Mouse (Mus musculus): Measurements from ENCODE around the gene Gm37240. TPM values are rescaled to one million over a fixed set of nuclear protein-coding genes. Genes with fewer than 3 reads are reported as not detected.

Gm37240 gene
- total RNA-seq, 1 experiment, result 1.2 TPM

DNA sequence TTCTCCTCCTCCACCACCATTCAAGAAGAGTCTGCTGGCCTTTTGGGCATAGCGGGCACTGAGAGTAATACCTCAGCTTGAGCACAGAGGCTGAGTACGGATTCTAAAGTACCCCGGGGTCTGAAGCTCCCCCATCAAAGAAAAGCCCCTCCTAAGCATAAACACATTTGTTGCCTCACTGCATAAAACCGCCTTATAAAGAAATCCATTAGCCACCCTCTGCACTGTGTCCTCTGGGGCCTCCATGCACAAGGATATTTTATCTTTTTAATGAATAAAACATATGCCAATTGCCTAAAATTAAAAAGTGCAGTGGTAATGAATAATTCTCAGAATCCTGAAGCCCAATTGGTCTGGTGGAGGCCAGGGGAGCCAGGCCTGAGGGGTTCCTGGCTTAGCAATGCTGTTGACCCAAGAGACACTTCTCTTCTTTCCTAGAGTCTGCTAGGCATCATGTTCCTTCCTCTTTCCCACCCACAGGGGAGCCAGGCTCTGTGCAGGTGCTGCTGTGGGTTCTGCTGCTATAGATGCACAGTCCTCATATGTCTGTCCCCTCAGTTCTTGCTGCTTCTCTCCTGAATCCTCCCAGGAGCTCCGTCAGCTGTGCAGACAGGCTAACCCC lies 463.8 kb downstream of the Gm37240 start:
- no peak overlapping the region for H3K9ac ChIP-seq (ENCODE audit: insufficient read depth, low read depth, low read length, poor library complexity, severe bottlenecking)
- no peak for DNase-seq (ENCODE audit: low read depth, low spot score)
- H3K4me1 ChIP-seq (ENCODE audit: control insufficient read depth in 2 of 2, insufficient read depth in 2 of 2, low read length in 2 of 2, poor library complexity in 1 of 2), result no peaks in the 10 kb centered on the region
- no peak for TF ChIP-seq HCFC1 (IDR thresholded peaks at IDR 0.05; ENCODE audit: borderline replicate concordance, insufficient read depth, low read length)
- no peak for TF ChIP-seq MAFK (IDR thresholded peaks at IDR 0.05; ENCODE audit: insufficient read depth, low read depth, low read length)
- TF ChIP-seq ZC3H11A (IDR thresholded peaks at IDR 0.05; ENCODE audit: borderline replicate concordance, low read depth, low read length), result no peak
- TF ChIP-seq ZNF384 (IDR thresholded peaks at IDR 0.05; ENCODE audit: low read depth, low read length), result no peak
- TF ChIP-seq CHD2 (IDR thresholded peaks at IDR 0.05; ENCODE audit: low read depth, low read length), result no peak
- H3K4me3 ChIP-seq (ENCODE audit: insufficient read depth in 1 of 2, low read depth in 1 of 2, low read length in 2 of 2, poor library complexity in 1 of 2, severe bottlenecking in 1 of 2), result no peak overlapping the region
- no peaks in the 10 kb centered on the region for H3K36me3 ChIP-seq (ENCODE audit: control insufficient read depth, insufficient read depth, low read length, poor library complexity, severe bottlenecking)
- H3K27ac ChIP-seq (ENCODE audit: insufficient read depth, low read depth, low read length, poor library complexity, severe bottlenecking), result no peak overlapping the region
- no peaks in the 10 kb centered on the region for H3K9me3 ChIP-seq (ENCODE audit: control insufficient read depth, insufficient read depth, low read depth, low read length)
- in situ Hi-C loops (cut with MboI; ENCODE audit: low sequenced_read_pairs in 2 of 2, unreplicated experiment in 2 of 2), result no loop called here

DNA sequence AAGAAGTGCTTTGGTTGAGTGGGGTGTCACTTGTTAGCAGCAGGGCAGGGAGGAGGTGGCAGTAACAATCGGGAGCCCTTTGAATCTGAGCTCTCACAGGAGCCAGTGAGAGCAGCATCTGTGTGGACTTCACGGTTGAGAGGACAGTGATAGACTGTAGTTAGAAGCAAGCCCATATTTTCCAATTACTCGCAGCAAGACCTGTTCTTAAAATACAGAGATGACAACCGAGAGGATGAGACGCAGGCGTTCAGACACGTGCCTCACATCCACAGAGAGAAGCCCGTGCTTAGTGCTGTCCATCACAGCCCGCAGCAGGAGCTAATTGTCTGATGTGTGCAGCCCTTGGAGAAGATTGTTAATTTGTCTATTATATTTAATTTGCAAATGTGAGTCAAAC lies 465.9 kb downstream of the Gm37240 start:
- no peaks in the 10 kb centered on the region for H3K4me1 ChIP-seq (ENCODE audit: control insufficient read depth in 2 of 2, insufficient read depth in 2 of 2, low read length in 2 of 2, poor library complexity in 1 of 2)
- TF ChIP-seq MAFK (IDR thresholded peaks at IDR 0.05; ENCODE audit: insufficient read depth, low read depth, low read length), result no peak
- no peak for TF ChIP-seq ZNF384 (IDR thresholded peaks at IDR 0.05; ENCODE audit: low read depth, low read length)
- no peak for TF ChIP-seq HCFC1 (IDR thresholded peaks at IDR 0.05; ENCODE audit: borderline replicate concordance, insufficient read depth, low read length)
- no peak for TF ChIP-seq ZC3H11A (IDR thresholded peaks at IDR 0.05; ENCODE audit: borderline replicate concordance, low read depth, low read length)
- TF ChIP-seq CHD2 (IDR thresholded peaks at IDR 0.05; ENCODE audit: low read depth, low read length), result no peak
- H3K4me3 ChIP-seq (ENCODE audit: insufficient read depth in 1 of 2, low read depth in 1 of 2, low read length in 2 of 2, poor library complexity in 1 of 2, severe bottlenecking in 1 of 2), result no peak overlapping the region
- no peaks in the 10 kb centered on the region for H3K36me3 ChIP-seq (ENCODE audit: control insufficient read depth, insufficient read depth, low read length, poor library complexity, severe bottlenecking)
- in situ Hi-C loops (cut with MboI; ENCODE audit: low sequenced_read_pairs in 2 of 2, unreplicated experiment in 2 of 2), result no loop called here
- no peak overlapping the region for H3K27ac ChIP-seq (ENCODE audit: insufficient read depth, low read depth, low read length, poor library complexity, severe bottlenecking)
- no peak overlapping the region for H3K9ac ChIP-seq (ENCODE audit: insufficient read depth, low read depth, low read length, poor library complexity, severe bottlenecking)
- H3K9me3 ChIP-seq (ENCODE audit: control insufficient read depth, insufficient read depth, low read depth, low read length), result no peaks in the 10 kb centered on the region
- no peak for DNase-seq (ENCODE audit: low read depth, low spot score)

GRCm38 (mm10) chr3:85417663-85418062 lies 469.7 kb downstream of the Gm37240 start:
- Histone ChIP-seq H3K36me3 (ENCODE audit: control insufficient read depth, insufficient read depth, low read length, poor library complexity, severe bottlenecking) (no peaks in the 10 kb centered on the region), H3K27ac (ENCODE audit: insufficient read depth, low read depth, low read length, poor library complexity, severe bottlenecking) (no peak overlapping the region), H3K4me1 (ENCODE audit: control insufficient read depth in 2 of 2, insufficient read depth in 2 of 2, low read length in 2 of 2, poor library complexity in 1 of 2) (no peaks in the 10 kb centered on the region), H3K4me3 (ENCODE audit: insufficient read depth in 1 of 2, low read depth in 1 of 2, low read length in 2 of 2, poor library complexity in 1 of 2, severe bottlenecking in 1 of 2) (no peak overlapping the region), H3K9ac (ENCODE audit: insufficient read depth, low read depth, low read length, poor library complexity, severe bottlenecking) (no peak overlapping the region), H3K9me3 (ENCODE audit: control insufficient read depth, insufficient read depth, low read depth, low read length) (no peaks in the 10 kb centered on the region)
- TF ChIP-seq ZC3H11A (IDR thresholded peaks at IDR 0.05; ENCODE audit: borderline replicate concordance, low read depth, low read length), result no peak
- no peak for TF ChIP-seq HCFC1 (IDR thresholded peaks at IDR 0.05; ENCODE audit: borderline replicate concordance, insufficient read depth, low read length)
- TF ChIP-seq ZNF384 (IDR thresholded peaks at IDR 0.05; ENCODE audit: low read depth, low read length), result no peak
- no peak for TF ChIP-seq CHD2 (IDR thresholded peaks at IDR 0.05; ENCODE audit: low read depth, low read length)
- TF ChIP-seq MAFK (IDR thresholded peaks at IDR 0.05; ENCODE audit: insufficient read depth, low read depth, low read length), result no peak
- in situ Hi-C loops (cut with MboI; ENCODE audit: low sequenced_read_pairs in 2 of 2, unreplicated experiment in 2 of 2), result no loop called here
- DNase-seq (ENCODE audit: low read depth, low spot score), result no peak

- Histone ChIP-seq H3K4me1 (ENCODE audit: control insufficient read depth in 2 of 2, insufficient read depth in 2 of 2, low read length in 2 of 2, poor library complexity in 1 of 2) (no peaks in the 10 kb centered on the region), H3K36me3 (ENCODE audit: control insufficient read depth, insufficient read depth, low read length, poor library complexity, severe bottlenecking) (no peaks in the 10 kb centered on the region), H3K4me3 (ENCODE audit: insufficient read depth in 1 of 2, low read depth in 1 of 2, low read length in 2 of 2, poor library complexity in 1 of 2, severe bottlenecking in 1 of 2) (no peak overlapping the region), H3K27ac (ENCODE audit: insufficient read depth, low read depth, low read length, poor library complexity, severe bottlenecking) (no peak overlapping the region), H3K9me3 (ENCODE audit: control insufficient read depth, insufficient read depth, low read depth, low read length) (peaks cover 3% of the 10 kb centered on the region; the same call in 1 of the 2 replicates), H3K9ac (ENCODE audit: insufficient read depth, low read depth, low read length, poor library complexity, severe bottlenecking) (no peak overlapping the region)
- peak; percentile 51 for DNase-seq (ENCODE audit: low read depth, low spot score)
- TF ChIP-seq ZNF384 (IDR thresholded peaks at IDR 0.05; ENCODE audit: low read depth, low read length) (no peak), ZC3H11A (IDR thresholded peaks at IDR 0.05; ENCODE audit: borderline replicate concordance, low read depth, low read length) (no peak), HCFC1 (IDR thresholded peaks at IDR 0.05; ENCODE audit: borderline replicate concordance, insufficient read depth, low read length) (no peak), CHD2 (IDR thresholded peaks at IDR 0.05; ENCODE audit: low read depth, low read length) (no peak), MAFK (IDR thresholded peaks at IDR 0.05; ENCODE audit: insufficient read depth, low read depth, low read length) (no peak)
- in situ Hi-C loops (cut with MboI; ENCODE audit: low sequenced_read_pairs in 2 of 2, unreplicated experiment in 2 of 2), result no loop called here
These were observed 488.5 kb downstream of the Gm37240 start for GRCm38 (mm10) chr3:85398841-85399240.

Measured in ES-E14 (cell line).